Mouse (Mus musculus) urinary bladder, adult 18-20 months (tissue): ENCODE data around the gene Olfr1206.

Source experiments
- DNase-seq, 2 experiments: peaks; one replicate each; pipeline ENCODE4 v3.0.0; 2022; ENCODE audit warnings: low spot score in 2 of 2, mixed read lengths in 2 of 2

Gene Olfr1206

DNA sequence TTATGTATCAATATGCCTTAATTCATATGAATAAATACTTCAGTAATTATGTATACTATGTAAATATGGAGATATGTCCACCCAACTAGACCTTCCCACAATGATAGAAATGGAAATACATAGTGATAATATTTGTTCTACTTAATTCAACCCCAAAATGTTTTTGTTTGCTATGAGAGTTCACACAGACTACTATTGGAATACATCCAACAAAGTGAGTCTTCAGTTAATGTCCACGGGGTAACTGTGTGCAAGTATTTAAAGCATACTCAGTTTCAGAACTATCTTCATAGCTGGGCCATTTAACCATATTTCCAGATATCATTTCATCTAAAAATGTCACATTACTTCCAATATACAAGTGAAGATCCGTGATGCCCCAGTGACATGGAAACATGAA is at the start of gene Olfr1206:
Gene Olfr1206 (plus strand): TSS at position 301 of the 400 bp plus-strand sequence.
- no peak for DNase-seq

DNA sequence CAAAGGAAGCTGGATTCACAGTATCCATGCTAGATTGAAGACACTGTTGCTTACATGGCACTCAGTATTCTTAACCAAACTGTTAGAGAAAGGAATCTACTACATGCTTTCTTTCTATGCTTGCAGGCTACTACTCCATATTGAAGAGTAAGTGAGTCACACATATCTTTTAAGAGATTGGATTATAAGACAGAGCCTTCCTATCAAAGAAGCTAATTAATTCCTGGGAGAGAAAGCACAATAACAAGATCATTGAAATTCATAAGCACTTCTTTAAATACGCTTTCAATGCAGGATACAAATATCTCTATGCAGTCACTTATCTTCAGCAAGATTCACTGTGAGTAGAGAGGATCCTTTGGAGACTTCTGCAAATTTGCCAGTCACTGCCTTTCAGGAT is 48.8 kb upstream of the Olfr1206 start, which contains the start of gene Olfr1202:
Gene Olfr1202 (plus strand): TSS at position 301 of the 400 bp plus-strand sequence.
- DNase-seq, result no peak

DNA sequence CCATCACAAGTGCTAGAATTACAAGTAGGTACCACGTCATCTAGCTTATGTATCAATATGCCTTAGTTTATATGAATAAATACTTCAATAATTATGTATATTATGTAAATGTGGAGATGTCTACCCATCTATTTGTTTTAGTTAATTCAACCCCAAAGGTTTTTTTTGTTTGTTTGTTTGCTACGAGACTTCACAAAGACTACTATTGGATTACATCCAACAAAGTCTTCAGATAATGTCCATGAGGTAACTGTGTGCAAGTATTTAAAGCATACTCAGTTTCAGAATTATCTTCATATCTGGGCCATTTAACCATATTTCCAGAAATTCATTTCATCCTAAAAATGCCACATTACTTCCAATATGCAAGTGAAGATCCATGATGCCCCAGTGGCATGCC is 33.6 kb upstream of the Olfr1206 start, which contains the start of gene Olfr1205:
Gene Olfr1205 (plus strand): TSS at position 301 of the 400 bp plus-strand sequence.
- DNase-seq, result no peak

DNA sequence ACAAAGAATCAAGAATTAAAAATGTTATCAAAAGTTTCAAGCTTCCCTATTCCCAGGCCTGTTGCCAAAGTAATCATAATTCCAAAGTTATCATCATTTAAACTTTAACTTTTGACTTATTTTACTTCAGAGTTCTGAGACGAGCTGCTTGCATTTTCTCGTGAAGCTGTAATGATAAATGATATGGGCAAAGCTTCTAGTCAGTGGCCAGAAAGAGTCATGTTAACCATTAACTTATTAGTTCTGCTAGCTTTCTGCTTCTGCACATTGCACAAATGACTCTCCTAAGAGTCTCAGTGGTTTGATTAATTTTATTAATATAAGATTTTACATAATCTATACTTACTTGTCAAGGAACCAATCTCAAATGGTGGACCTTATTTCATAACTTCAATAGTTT is 24.6 kb upstream of the Olfr1206 start:
- DNase-seq, result no peak

DNA sequence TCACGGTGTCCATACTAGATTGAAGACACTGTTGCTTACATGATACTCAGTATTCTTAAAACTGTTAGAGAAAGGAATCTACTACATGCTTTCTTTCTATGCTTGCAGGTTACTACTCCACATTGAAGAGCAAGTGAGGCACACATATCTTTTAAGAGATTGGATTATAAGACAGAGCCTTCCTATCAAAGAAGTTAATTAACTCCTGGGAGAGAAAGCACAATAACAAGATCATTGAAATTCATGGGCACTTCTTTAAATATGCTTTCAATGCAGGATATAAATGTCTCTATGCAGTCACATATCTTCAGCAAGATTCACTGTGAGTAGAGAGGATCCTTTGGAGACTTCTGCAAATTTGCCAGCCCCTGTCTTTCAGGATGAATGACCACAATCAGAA is 14.0 kb upstream of the Olfr1206 start, which contains the start of gene Olfr1204:
Gene Olfr1204 (plus strand): TSS at position 301 of the 400 bp plus-strand sequence.
- DNase-seq, result no peak

DNA sequence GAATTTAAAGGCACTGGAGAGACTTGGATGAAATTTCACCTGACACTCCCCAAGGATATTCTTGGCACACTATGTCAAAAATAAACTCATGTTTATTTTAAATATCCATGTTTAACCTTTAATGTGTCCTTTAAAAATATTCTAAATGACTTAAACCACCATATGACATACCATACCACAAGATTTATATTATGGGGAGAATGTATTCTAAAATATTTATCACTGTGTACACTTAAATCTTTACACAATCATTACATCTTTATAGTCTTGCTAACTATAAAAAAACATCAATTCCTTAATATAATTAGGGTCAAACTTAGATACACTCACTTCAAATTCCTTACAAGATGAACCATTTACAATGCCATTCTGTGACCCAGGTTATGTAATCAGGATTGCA is 39.2 kb downstream of the Olfr1206 start, which contains the start of gene Olfr1208:
Gene Olfr1208 (minus strand): TSS at position 101 of the 400 bp plus-strand sequence.
- no peak for DNase-seq

DNA sequence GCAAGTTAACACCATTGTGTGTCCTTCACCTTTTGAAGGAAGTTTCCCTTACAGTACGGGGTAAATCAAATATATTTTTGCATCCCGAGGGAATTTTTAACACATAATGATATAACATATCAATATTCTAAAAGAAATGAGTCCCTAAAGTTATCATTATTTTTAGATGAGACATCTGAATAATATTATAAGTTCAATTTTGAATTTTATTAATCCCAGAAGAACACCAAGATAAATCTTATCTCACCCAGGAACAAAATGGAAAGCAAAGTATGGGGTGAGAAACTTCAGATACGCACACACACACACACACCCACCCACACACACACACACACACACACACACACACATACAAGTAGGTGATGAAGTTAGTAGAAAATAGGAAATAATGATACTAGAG is 52.0 kb downstream of the Olfr1206 start, which contains the start of gene Olfr1209:
Gene Olfr1209 (minus strand): TSS at position 101 of the 400 bp plus-strand sequence.
- no peak for DNase-seq
